Mouse (Mus musculus): ENCODE measurements at regions not wholly inside any gene's neighbourhood (a gene's known extent, or its start where the extent isn't known, plus 50 kb on each side); places are given as distances from the start of the nearest gene placed in this dataset.

DNA sequence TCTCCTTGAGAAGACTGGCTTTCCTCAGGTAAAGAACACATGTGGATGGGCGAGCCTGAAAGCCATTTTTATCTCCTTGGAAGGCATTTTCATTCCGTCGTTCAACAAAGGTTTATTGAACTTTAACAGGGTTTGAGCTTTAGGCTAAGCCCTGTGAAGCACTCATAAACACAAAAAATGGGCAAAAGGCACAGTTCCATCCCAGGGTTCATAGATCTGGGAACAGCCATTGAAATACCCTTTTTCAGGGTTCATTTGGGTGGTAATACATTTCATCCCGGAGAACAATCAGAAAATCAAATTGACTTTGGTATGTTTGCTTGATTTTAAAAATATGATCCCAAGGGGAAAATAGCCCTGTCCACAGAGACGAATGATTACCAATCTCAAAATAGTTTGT is 72.9 kb upstream of the Arid5b start:
- TF ChIP-seq CTCF (IDR thresholded peaks at IDR 0.05; ENCODE audit: control insufficient read depth, insufficient read depth, insufficient read length) (no peak), MAX (IDR thresholded peaks at IDR 0.05) (no peak), USF1 (IDR thresholded peaks at IDR 0.05; ENCODE audit: low read depth) (no peak), MYOG (IDR thresholded peaks at IDR 0.05; ENCODE audit: control insufficient read depth, extremely low read depth, insufficient read length) (no peak)

Data from C2C12 (cell line).